8 mouse cellular contexts compared by ENCODE assay signal in genomic region chr19:55744576-55745191, GRCm38 (mm10). TPM values are rescaled to one million over a fixed set of nuclear protein-coding genes. Genes with fewer than 3 reads are reported as not detected.
DNase-seq lines count a peak whose midpoint lies in the region; ATAC-seq lines count a peak whose summit lies in the region.

No protein-coding gene starts in this region.

- H3K27ac ChIP-seq in limb, embryonic 10.5 days: peak overlapping the region; percentile 100
- H3K27ac ChIP-seq in neural tube, embryonic 13.5 days (replicated peaks): 0 out of 2 replicates have a peak overlapping the region, but pooled peaks have one; percentile 86

- H3K9ac ChIP-seq in neural tube, embryonic 13.5 days: peak overlapping the region; percentile 76

- peak overlapping the region; percentile 94 for H3K4me3 ChIP-seq in limb, embryonic 10.5 days
- H3K4me3 ChIP-seq in neural tube, embryonic 13.5 days: peak overlapping the region; percentile 51

- H3K9me3 ChIP-seq in limb, embryonic 10.5 days (replicated peaks): no peaks in the 10 kb centered on the region
- no peaks in the 10 kb centered on the region for H3K9me3 ChIP-seq in neural tube, embryonic 13.5 days

- H3K4me1 ChIP-seq in limb, embryonic 10.5 days: peaks cover 79% of the 10 kb centered on the region
- peaks cover 76% of the 10 kb centered on the region for H3K4me1 ChIP-seq in neural tube, embryonic 13.5 days (replicated peaks)

- H3K27me3 ChIP-seq in limb, embryonic 10.5 days (ENCODE audit: low read depth, poor library complexity, severe bottlenecking): no peaks in the 10 kb centered on the region
- H3K27me3 ChIP-seq in neural tube, embryonic 13.5 days: peaks cover 52% of the 10 kb centered on the region

- DNase-seq in CD4-positive, CD25-positive, alpha-beta regulatory T cell, adult 2 months (ENCODE audit: low read depth, low spot score): peak; percentile 7
- peak; percentile 19 for DNase-seq in urinary bladder, postnatal 25 days (ENCODE audit: low spot score)
- no peak for DNase-seq in urinary bladder, postnatal 4 days (ENCODE audit: low spot score in 2 of 2)
- peak; percentile 58 for DNase-seq in limb, embryonic 10.5 days (ENCODE audit: low spot score)

- under 1% methylated on average over 21 of the region's 21 CpGs for WGBS in limb, embryonic 10.5 days
- 1% methylated on average over 21 of the region's 21 CpGs for WGBS in neural tube, embryonic 13.5 days

- peaks cover 3% of the 10 kb centered on the region; the same call in 1 of the 2 replicates for H3K36me3 ChIP-seq in limb, embryonic 10.5 days
- H3K36me3 ChIP-seq in neural tube, embryonic 13.5 days: no peaks in the 10 kb centered on the region

- ATAC-seq in CD4-positive, CD25-positive, alpha-beta regulatory T cell, adult 4 months: no peak
- ATAC-seq in neural tube, embryonic 13.5 days (ENCODE audit: low read depth): no peak
- no peak for ATAC-seq in megakaryocyte, adult 5-6 weeks (ENCODE audit: poor library complexity, severe bottlenecking)
- ATAC-seq in monocyte, adult 5-6 weeks (replicated peaks; ENCODE audit: insufficient number of reproducible peaks, low FRiP score, low TSS enrichment, poor library complexity, severe bottlenecking): no peak

- peak overlapping the region; percentile 68 for H3K4me2 ChIP-seq in neural tube, embryonic 13.5 days

RNA-seq across cellular contexts. Expression of gene Tcf7l2, which starts 3.1 kb away (rescaled TPM):
- 1 to 10 TPM; 2.4 to 3.5 TPM for polyA plus RNA-seq in CD4-positive, CD25-positive, alpha-beta regulatory T cell, adult 4 months (2017; shearing (Covaris generic))
- polyA plus RNA-seq in limb, embryonic 10.5 days (2016; fragmentation: Nextera tagmentation; extraction: Ambion mirVana): 96.4 and 166 TPM in 2 replicates
- polyA plus RNA-seq in neural tube, embryonic 13.5 days (2015; fragmentation: Nextera tagmentation; extraction: Ambion mirVana): 18.4 and 29.2 TPM in 2 replicates
- total RNA-seq in megakaryocyte, adult 5-6 weeks (2015): 0.47 and 1.4 TPM in 2 replicates
- 0.41 and 0.81 TPM in 2 replicates for total RNA-seq in megakaryocyte, adult 5-6 weeks (2017)
- total RNA-seq in monocyte, adult 5-6 weeks (2017): 11.3 to 16.3 TPM (median 15.3 TPM) in 3 replicates

Comparison
In these comparisons a context has a peak if more than half of its experiments do, and no peak if none do; other contexts are left out.
1. DNase-seq: peak in CD4-positive, CD25-positive, alpha-beta regulatory T cell, adult 2 months (single experiment), urinary bladder, postnatal 25 days (single experiment) and limb, embryonic 10.5 days (single experiment); none in urinary bladder, postnatal 4 days (0 of 2).